Mouse (Mus musculus): ENCODE measurements around the gene Pkn1. TPM values are rescaled to one million over a fixed set of nuclear protein-coding genes. Genes with fewer than 3 reads are reported as not detected.

Pkn1 gene
- polyA plus RNA-seq, 1 experiment from 2014 or later, result 19.9 TPM

GRCm38 (mm10) chr8:83623549-83623948 lies 75.4 kb downstream of the Pkn1 start:
- Histone ChIP-seq H3K4me1 (ENCODE audit: control insufficient read depth, insufficient read depth, low read length) (peaks cover 2% of the 10 kb centered on the region; the same call in 1 of the 2 replicates), H3K4me2 (ENCODE audit: low read depth, low read length) (no peak overlapping the region), H3K27me3 (replicated peaks; ENCODE audit: control insufficient read depth, insufficient read depth, low read length) (no peaks in the 10 kb centered on the region), H3K9me3 (ENCODE audit: control insufficient read depth, low read length) (no peaks in the 10 kb centered on the region), H3K27ac (ENCODE audit: low read length) (no peak overlapping the region), H3K4me3 (ENCODE audit: low read length) (no peak overlapping the region), H3K9ac (ENCODE audit: low read depth, low read length) (no peak overlapping the region), H3K36me3 (ENCODE audit: control insufficient read depth, insufficient read depth, low read length) (no peaks in the 10 kb centered on the region)
- ATAC-seq, result no peak
- WGBS, result 85% methylated on average over 7 of the region's 7 CpGs

- ATAC-seq, result peak; percentile 91
- H3K4me2 ChIP-seq (ENCODE audit: low read depth, low read length), result peak overlapping the region; percentile 80
- peaks cover 2% of the 10 kb centered on the region; the same call in 1 of the 2 replicates for H3K4me1 ChIP-seq (ENCODE audit: control insufficient read depth, insufficient read depth, low read length)
- no peak overlapping the region for H3K27ac ChIP-seq (ENCODE audit: low read length)
- H3K9ac ChIP-seq (ENCODE audit: low read depth, low read length), result peak overlapping the region; percentile 60; the same call in 1 of the 2 replicates
- no peaks in the 10 kb centered on the region for H3K36me3 ChIP-seq (ENCODE audit: control insufficient read depth, insufficient read depth, low read length)
- H3K9me3 ChIP-seq (ENCODE audit: control insufficient read depth, low read length), result no peaks in the 10 kb centered on the region
- H3K4me3 ChIP-seq (ENCODE audit: low read length), result peak overlapping the region; percentile 42
- H3K27me3 ChIP-seq (replicated peaks; ENCODE audit: control insufficient read depth, insufficient read depth, low read length), result no peaks in the 10 kb centered on the region
- 7% methylated on average over 23 of the region's 23 CpGs for WGBS
Observed at GRCm38 (mm10) chr8:83622389-83622989, 76.5 kb downstream of the Pkn1 start.

- no peak; the same call in 1 of the 2 replicates for ATAC-seq
- Histone ChIP-seq H3K4me1 (ENCODE audit: control insufficient read depth, insufficient read depth, low read length) (peaks cover 2% of the 10 kb centered on the region; the same call in 1 of the 2 replicates), H3K4me2 (ENCODE audit: low read depth, low read length) (peak overlapping the region; percentile 80), H3K27me3 (replicated peaks; ENCODE audit: control insufficient read depth, insufficient read depth, low read length) (no peaks in the 10 kb centered on the region), H3K27ac (ENCODE audit: low read length) (no peak overlapping the region), H3K9me3 (ENCODE audit: control insufficient read depth, low read length) (no peaks in the 10 kb centered on the region), H3K9ac (ENCODE audit: low read depth, low read length) (peak overlapping the region; percentile 60; the same call in 1 of the 2 replicates), H3K4me3 (ENCODE audit: low read length) (peak overlapping the region; percentile 42), H3K36me3 (ENCODE audit: control insufficient read depth, insufficient read depth, low read length) (no peaks in the 10 kb centered on the region)
- 51% methylated on average over 15 of the region's 15 CpGs for WGBS
Observed at GRCm38 (mm10) chr8:83621691-83622388, 77.1 kb downstream of the Pkn1 start.

- no peak overlapping the region for H3K4me2 ChIP-seq (ENCODE audit: low read depth, low read length)
- no peak overlapping the region for H3K27ac ChIP-seq (ENCODE audit: low read length)
- ATAC-seq, result no peak
- WGBS, result 85% methylated on average over 9 of the region's 9 CpGs
- no peaks in the 10 kb centered on the region for H3K36me3 ChIP-seq (ENCODE audit: control insufficient read depth, insufficient read depth, low read length)
- H3K4me1 ChIP-seq (ENCODE audit: control insufficient read depth, insufficient read depth, low read length), result peaks cover 2% of the 10 kb centered on the region; the same call in 1 of the 2 replicates
- no peak overlapping the region for H3K4me3 ChIP-seq (ENCODE audit: low read length)
- no peaks in the 10 kb centered on the region for H3K27me3 ChIP-seq (replicated peaks; ENCODE audit: control insufficient read depth, insufficient read depth, low read length)
- no peak overlapping the region for H3K9ac ChIP-seq (ENCODE audit: low read depth, low read length)
- H3K9me3 ChIP-seq (ENCODE audit: control insufficient read depth, low read length), result no peaks in the 10 kb centered on the region
Observed at GRCm38 (mm10) chr8:83619568-83620285, 79.3 kb downstream of the Pkn1 start.

GRCm38 (mm10) chr8:83618566-83618965 lies 80.4 kb downstream of the Pkn1 start:
- no peak overlapping the region for H3K4me2 ChIP-seq (ENCODE audit: low read depth, low read length)
- no peak overlapping the region for H3K27ac ChIP-seq (ENCODE audit: low read length)
- no peaks in the 10 kb centered on the region for H3K27me3 ChIP-seq (replicated peaks; ENCODE audit: control insufficient read depth, insufficient read depth, low read length)
- no peak overlapping the region for H3K9ac ChIP-seq (ENCODE audit: low read depth, low read length)
- H3K9me3 ChIP-seq (ENCODE audit: control insufficient read depth, low read length), result no peaks in the 10 kb centered on the region
- no peak for ATAC-seq
- 92% methylated on average over 2 of the region's 2 CpGs for WGBS
- no peaks in the 10 kb centered on the region for H3K36me3 ChIP-seq (ENCODE audit: control insufficient read depth, insufficient read depth, low read length)
- peaks cover 2% of the 10 kb centered on the region; the same call in 1 of the 2 replicates for H3K4me1 ChIP-seq (ENCODE audit: control insufficient read depth, insufficient read depth, low read length)
- H3K4me3 ChIP-seq (ENCODE audit: low read length), result no peak overlapping the region

- Histone ChIP-seq H3K27me3 (replicated peaks; ENCODE audit: control insufficient read depth, insufficient read depth, low read length) (no peaks in the 10 kb centered on the region), H3K27ac (ENCODE audit: low read length) (no peak overlapping the region), H3K9ac (ENCODE audit: low read depth, low read length) (no peak overlapping the region), H3K4me2 (ENCODE audit: low read depth, low read length) (no peak overlapping the region), H3K4me3 (ENCODE audit: low read length) (no peak overlapping the region), H3K4me1 (ENCODE audit: control insufficient read depth, insufficient read depth, low read length) (peaks cover 1% of the 10 kb centered on the region; the same call in 1 of the 2 replicates), H3K36me3 (ENCODE audit: control insufficient read depth, insufficient read depth, low read length) (peaks cover under 1% of the 10 kb centered on the region; the same call in 1 of the 2 replicates), H3K9me3 (ENCODE audit: control insufficient read depth, low read length) (no peaks in the 10 kb centered on the region)
- WGBS, result 84% methylated on average over 2 of the region's 2 CpGs
- ATAC-seq, result no peak
Observed at GRCm38 (mm10) chr8:83617111-83617510, 81.9 kb downstream of the Pkn1 start.

GRCm38 (mm10) chr8:83616625-83617024 lies 82.4 kb downstream of the Pkn1 start:
- peaks cover 5% of the 10 kb centered on the region; the same call in 1 of the 2 replicates for H3K36me3 ChIP-seq (ENCODE audit: control insufficient read depth, insufficient read depth, low read length)
- no peak overlapping the region for H3K4me2 ChIP-seq (ENCODE audit: low read depth, low read length)
- H3K9ac ChIP-seq (ENCODE audit: low read depth, low read length), result no peak overlapping the region
- no peaks in the 10 kb centered on the region for H3K4me1 ChIP-seq (ENCODE audit: control insufficient read depth, insufficient read depth, low read length)
- H3K4me3 ChIP-seq (ENCODE audit: low read length), result no peak overlapping the region
- no peak overlapping the region for H3K27ac ChIP-seq (ENCODE audit: low read length)
- no peaks in the 10 kb centered on the region for H3K9me3 ChIP-seq (ENCODE audit: control insufficient read depth, low read length)
- no peaks in the 10 kb centered on the region for H3K27me3 ChIP-seq (replicated peaks; ENCODE audit: control insufficient read depth, insufficient read depth, low read length)
- ATAC-seq, result no peak

Data from intestine, embryonic 16.5 days (tissue).